Mouse (Mus musculus) hindbrain, postnatal 0 days (tissue): ENCODE data around the gene Crb1. TPM values are rescaled to one million over a fixed set of nuclear protein-coding genes. Genes with fewer than 3 reads are reported as not detected.

ENCODE experiments used
- ATAC-seq: fragments of 200-750 bp; cut with Nextera tagmentation; 2 replicates; pipeline ENCODE4 v1.8.0; 2017; ENCODE audit warnings: mild to moderate bottlenecking, moderate TSS enrichment, moderate library complexity
- DNase-seq: peaks from one replicate; pipeline ENCODE4 v3.0.0-alpha.2; 2015; ENCODE audit warnings: low spot score
- H3K27ac ChIP-seq: fragments of 300-500 bp; sonication (generic); 2 replicates; pipeline ENCODE4 v1.5.1; 2014; ENCODE audit warnings: mild to moderate bottlenecking
- H3K27me3 ChIP-seq: fragments of 300-500 bp; sonication (generic); 2 replicates; pipeline ENCODE4 v1.6.1; 2014; ENCODE audit warnings: low read length, mixed read lengths; ENCODE audit not compliant: insufficient read depth
- H3K36me3 ChIP-seq: fragments of 300-500 bp; sonication (generic); 2 replicates; pipeline ENCODE4 v1.6.1; 2014; ENCODE audit warnings: low read length, mixed read lengths; ENCODE audit not compliant: insufficient read depth
- H3K4me1 ChIP-seq: fragments of 300-500 bp; sonication (generic); 2 replicates; pipeline ENCODE4 v1.6.1; 2014; ENCODE audit warnings: antibody characterized with exemption, low read length, mixed read lengths; ENCODE audit not compliant: insufficient read depth
- H3K4me2 ChIP-seq: fragments of 300-500 bp; sonication (generic); 2 replicates; pipeline ENCODE4 v1.6.1; 2014; ENCODE audit warnings: low read depth, mild to moderate bottlenecking, low read length, moderate library complexity, mixed read lengths
- H3K4me3 ChIP-seq: fragments of 300-500 bp; sonication (generic); 2 replicates; pipeline ENCODE4 v1.5.1; 2014; ENCODE audit warnings: low read length
- H3K9ac ChIP-seq: fragments of 300-500 bp; sonication (generic); replicated peaks from 2 replicates; pipeline ENCODE4 v1.6.1; 2014; ENCODE audit warnings: mild to moderate bottlenecking, low read length, moderate library complexity, mixed read lengths
- H3K9me3 ChIP-seq: fragments of 300-500 bp; sonication (generic); 2 replicates; pipeline ENCODE4 v1.6.1; 2016; ENCODE audit warnings: low read length, mixed read lengths
- CTCF ChIP-seq: IDR thresholded peaks from 2 replicates; pipeline ENCODE4 v1.5.1; 2016; ENCODE audit warnings: antibody characterized with exemption, control low read depth, low read depth
- WGBS: fragments of 180-500 bp; shearing (Covaris S2); extraction: QIAGEN DNeasy Blood & Tissue Kit; methylation state at CpG from one replicate; pipeline ENCODE4 v1.1.7; 2014; 5-methylcytosine and 5-hydroxymethylcytosine counted together
- polyA plus RNA-seq: library from polyadenylated mRNA; unstranded; fragments of >200 nt; fragmentation: Nextera tagmentation; extraction: Ambion mirVana; gene quantifications from 2 replicates; pipeline ENCODE4 v1.2.1, GENCODE M21; 2015
- total RNA-seq: library from RNA; depleted of rRNA; stranded (reverse); fragments of >200 nt; gene quantifications from 2 replicates; pipeline ENCODE4 v1.2.3, GENCODE M21; 2014

The Crb1 gene
- total and polyA plus RNA-seq, 2 experiments from 2014 or later = 0.96 to 1.5 TPM

DNA sequence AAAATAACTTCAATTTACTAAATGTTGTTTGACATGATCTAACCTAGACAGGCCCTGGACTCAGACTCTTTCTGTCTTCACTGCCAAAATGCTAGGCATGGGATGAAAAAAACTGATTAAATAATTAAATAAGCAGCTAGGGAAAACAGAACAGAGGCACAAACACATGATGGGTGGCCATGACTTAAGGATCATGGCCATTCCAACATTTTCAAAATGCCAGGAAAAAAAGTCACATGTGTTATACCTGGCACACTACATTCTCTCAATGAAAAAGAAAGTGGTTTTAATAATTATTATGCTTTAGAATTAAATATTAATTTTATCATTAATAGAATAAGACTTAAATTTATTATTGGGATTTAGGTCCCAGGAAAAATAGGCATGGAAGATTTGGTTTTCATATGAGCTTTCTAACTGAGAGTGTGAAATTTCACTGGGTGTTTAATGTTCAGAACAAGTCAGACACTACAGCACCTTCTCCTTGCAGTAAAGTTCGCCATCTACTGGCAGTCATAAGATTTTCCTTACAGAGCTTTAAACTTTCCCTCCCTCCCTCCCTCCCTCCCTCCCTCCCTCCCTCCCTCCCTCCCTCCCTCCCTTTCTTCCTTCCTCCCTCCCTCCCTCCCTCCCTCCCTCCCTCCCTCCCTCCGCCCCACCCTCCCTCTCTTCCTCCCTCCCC is 36.6 kb downstream of the Crb1 start:
- H3K27ac ChIP-seq = no peak overlapping the region
- no peak overlapping the region for H3K9ac ChIP-seq
- ATAC-seq (peak; percentile 83), DNase-seq (peak; percentile 80)
- H3K4me3 ChIP-seq = no peak overlapping the region
- H3K4me1 ChIP-seq = no peaks in the 10 kb centered on the region
- no peaks in the 10 kb centered on the region for H3K36me3 ChIP-seq
- 6% methylated on average over 1 of the region's 2 CpGs for WGBS
- H3K9me3 ChIP-seq = no peaks in the 10 kb centered on the region
- no peaks in the 10 kb centered on the region for H3K27me3 ChIP-seq
- H3K4me2 ChIP-seq = no peak overlapping the region
- peak; percentile 66 for TF ChIP-seq CTCF

DNA sequence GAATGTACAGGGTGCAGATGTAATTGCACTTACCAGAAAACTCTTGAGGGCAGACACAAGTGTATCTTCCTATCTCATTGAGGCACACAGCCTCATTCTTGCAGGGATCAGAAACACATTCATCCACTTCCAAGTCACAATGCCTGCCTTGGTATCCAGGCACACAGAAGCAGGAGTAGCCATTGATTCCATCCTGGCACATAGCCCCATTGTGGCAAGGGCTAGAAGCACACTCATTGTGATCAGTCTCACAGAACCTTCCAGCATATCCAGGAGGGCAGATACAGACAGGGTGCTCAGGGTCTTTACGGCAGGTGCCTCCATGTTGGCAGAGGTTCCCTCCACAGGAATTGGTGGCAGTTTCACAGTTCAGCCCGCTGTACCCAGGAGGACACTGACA is 39.9 kb downstream of the Crb1 start:
- DNase-seq (peak; percentile 28), ATAC-seq (peak; percentile 43; the same call in 1 of the 2 replicates)
- no peaks in the 10 kb centered on the region for H3K9me3 ChIP-seq
- TF ChIP-seq CTCF = no peak
- H3K36me3 ChIP-seq = no peaks in the 10 kb centered on the region
- H3K27ac ChIP-seq = no peak overlapping the region
- no peak overlapping the region for H3K9ac ChIP-seq
- H3K4me2 ChIP-seq = no peak overlapping the region
- H3K4me3 ChIP-seq = no peak overlapping the region
- WGBS = 53% methylated on average over 2 of the region's 2 CpGs
- no peaks in the 10 kb centered on the region for H3K4me1 ChIP-seq
- no peaks in the 10 kb centered on the region for H3K27me3 ChIP-seq

DNA sequence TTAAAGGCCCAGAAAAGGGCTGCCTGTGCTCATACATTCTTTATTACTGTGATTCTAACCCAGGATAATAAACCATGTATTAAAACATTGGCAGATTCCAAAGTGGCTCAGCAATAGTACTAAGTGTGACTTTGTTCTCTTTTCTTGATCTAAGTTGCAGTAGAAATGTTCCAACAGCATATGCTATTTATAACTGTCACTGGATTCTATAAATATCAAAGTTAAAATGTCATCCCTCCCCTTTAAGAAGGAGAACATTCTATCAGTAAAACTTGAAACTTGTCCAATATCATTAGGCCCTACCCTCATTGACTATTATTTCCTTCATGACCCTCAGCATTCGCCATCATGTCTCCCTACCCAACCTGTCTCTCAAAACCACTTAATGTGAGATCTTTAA is 48.1 kb downstream of the Crb1 start:
- no peaks in the 10 kb centered on the region for H3K27me3 ChIP-seq
- no peak for DNase-seq
- H3K4me2 ChIP-seq = no peak overlapping the region
- H3K9me3 ChIP-seq = no peaks in the 10 kb centered on the region
- WGBS = 84% methylated on average over 1 of the region's 1 CpGs
- H3K36me3 ChIP-seq = no peaks in the 10 kb centered on the region
- no peak overlapping the region for H3K4me3 ChIP-seq
- no peaks in the 10 kb centered on the region for H3K4me1 ChIP-seq
- no peak overlapping the region for H3K9ac ChIP-seq
- TF ChIP-seq CTCF = no peak
- ATAC-seq = no peak
- no peak overlapping the region for H3K27ac ChIP-seq

DNA sequence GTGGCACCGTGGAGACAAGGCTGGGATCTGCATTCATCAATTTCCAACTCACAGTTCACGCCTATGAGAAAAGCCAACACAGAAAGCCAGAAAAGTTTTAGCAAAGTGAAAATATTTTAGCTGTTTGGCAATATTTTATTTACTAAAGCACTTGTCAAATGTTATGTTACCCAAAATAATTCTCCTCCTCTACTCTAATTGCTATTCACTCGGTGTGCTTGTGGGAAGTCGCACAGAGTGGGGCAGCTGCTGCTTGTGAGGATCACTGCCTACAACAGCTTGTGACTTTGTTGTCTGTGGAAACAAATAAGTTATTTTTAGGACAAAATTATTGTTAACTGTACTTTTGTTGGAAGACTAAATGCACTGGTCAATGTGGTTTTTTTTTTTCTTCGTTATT is 48.6 kb downstream of the Crb1 start:
- no peak overlapping the region for H3K27ac ChIP-seq
- H3K9ac ChIP-seq = no peak overlapping the region
- no peak for TF ChIP-seq CTCF
- no peaks in the 10 kb centered on the region for H3K27me3 ChIP-seq
- no peak overlapping the region for H3K4me3 ChIP-seq
- no peak for DNase-seq
- no peak for ATAC-seq
- H3K36me3 ChIP-seq = no peaks in the 10 kb centered on the region
- 80% methylated on average over 5 of the region's 5 CpGs for WGBS
- no peaks in the 10 kb centered on the region for H3K9me3 ChIP-seq
- no peak overlapping the region for H3K4me2 ChIP-seq
- no peaks in the 10 kb centered on the region for H3K4me1 ChIP-seq

DNA sequence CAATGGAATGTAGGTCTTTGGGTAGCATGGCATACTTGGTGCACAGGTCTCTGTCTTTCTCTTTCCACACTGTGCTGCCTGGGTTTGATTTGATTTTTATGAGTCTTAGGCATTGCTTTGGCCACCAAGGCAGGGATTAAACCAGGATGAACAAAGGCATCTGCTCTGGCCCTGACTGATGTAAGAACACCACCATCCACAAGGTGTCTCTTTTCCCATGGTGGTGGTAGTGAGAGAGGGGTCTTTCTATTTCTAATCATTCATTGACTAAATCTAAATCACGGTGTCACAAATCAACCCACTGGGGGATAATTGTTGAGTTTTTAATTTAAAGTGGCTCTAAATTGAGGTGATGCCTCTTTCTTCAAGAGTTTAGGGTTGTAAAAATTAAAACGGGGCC is 51.5 kb downstream of the Crb1 start:
- TF ChIP-seq CTCF = no peak; the same call in 1 of the 2 replicates
- Histone ChIP-seq H3K4me3 (no peak overlapping the region), H3K27me3 (no peaks in the 10 kb centered on the region), H3K4me2 (no peak overlapping the region), H3K9me3 (no peaks in the 10 kb centered on the region), H3K27ac (no peak overlapping the region), H3K4me1 (no peaks in the 10 kb centered on the region), H3K36me3 (no peaks in the 10 kb centered on the region), H3K9ac (no peak overlapping the region)
- DNase-seq (no peak), ATAC-seq (no peak)
- WGBS = 70% methylated on average over 2 of the region's 2 CpGs

DNA sequence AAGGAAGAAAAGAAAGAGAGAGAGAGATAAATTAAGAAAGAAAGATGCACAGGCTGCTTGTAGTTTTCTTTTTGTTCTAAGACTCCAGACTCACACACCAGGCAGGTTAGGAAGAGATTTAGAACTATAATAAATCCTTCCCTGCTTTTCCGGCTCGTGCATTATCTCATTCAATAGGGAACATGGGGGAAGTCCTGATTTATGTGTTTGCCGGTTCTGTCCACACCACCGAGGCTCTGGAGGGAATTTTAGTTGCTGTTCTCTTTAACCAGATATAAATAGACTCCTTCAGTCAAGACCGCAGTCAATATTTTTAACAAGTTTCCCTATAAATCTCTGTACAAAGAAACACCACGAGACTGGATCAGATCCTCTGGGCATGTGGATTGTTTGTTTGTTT is 57.1 kb downstream of the Crb1 start:
- Histone ChIP-seq H3K9me3 (no peaks in the 10 kb centered on the region), H3K4me3 (no peak overlapping the region), H3K27ac (no peak overlapping the region), H3K9ac (no peak overlapping the region), H3K36me3 (no peaks in the 10 kb centered on the region), H3K27me3 (no peaks in the 10 kb centered on the region), H3K4me1 (no peaks in the 10 kb centered on the region), H3K4me2 (no peak overlapping the region)
- 70% methylated on average over 6 of the region's 6 CpGs for WGBS
- no peak for TF ChIP-seq CTCF
- ATAC-seq = no peak
- DNase-seq = no peak

DNA sequence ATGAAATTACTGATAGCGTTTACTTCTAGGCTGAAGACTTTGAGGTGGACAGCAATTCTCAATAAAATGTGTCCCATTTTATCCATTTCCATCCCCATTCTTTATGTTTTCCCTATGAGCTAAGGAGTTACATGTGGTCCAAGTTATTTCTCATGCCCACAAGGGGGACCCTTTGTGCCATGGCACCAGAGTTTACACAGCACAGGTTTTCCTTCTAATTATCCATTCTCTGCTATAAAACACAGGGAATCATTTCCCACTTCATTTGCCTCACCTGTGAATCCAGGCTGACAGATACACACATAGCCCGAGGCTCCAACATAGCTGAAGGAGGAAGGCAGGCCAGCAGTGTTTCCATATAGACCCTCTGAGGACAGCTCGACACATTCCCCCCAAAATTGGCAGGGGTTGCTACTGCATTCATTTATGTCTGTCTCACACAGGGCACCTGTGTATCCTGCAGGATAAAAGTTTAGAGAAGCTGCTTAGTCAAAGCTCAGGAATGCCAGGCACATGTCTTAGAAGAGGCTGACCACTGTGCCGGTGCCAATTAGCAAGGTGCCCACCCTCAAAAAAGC is 62.5 kb downstream of the Crb1 start:
- Histone ChIP-seq H3K27ac (no peak overlapping the region), H3K4me2 (no peak overlapping the region), H3K9me3 (no peaks in the 10 kb centered on the region), H3K27me3 (no peaks in the 10 kb centered on the region), H3K4me3 (no peak overlapping the region), H3K9ac (no peak overlapping the region), H3K4me1 (no peaks in the 10 kb centered on the region), H3K36me3 (no peaks in the 10 kb centered on the region)
- peak; percentile 67 for TF ChIP-seq CTCF
- DNase-seq (peak; percentile 33), ATAC-seq (0 out of 2 replicates have a peak, but pooled peaks have one; percentile 51)
- WGBS = 72% methylated on average over 4 of the region's 4 CpGs
